12 mouse cellular contexts compared by ENCODE assay signal in the genomic region with DNA sequence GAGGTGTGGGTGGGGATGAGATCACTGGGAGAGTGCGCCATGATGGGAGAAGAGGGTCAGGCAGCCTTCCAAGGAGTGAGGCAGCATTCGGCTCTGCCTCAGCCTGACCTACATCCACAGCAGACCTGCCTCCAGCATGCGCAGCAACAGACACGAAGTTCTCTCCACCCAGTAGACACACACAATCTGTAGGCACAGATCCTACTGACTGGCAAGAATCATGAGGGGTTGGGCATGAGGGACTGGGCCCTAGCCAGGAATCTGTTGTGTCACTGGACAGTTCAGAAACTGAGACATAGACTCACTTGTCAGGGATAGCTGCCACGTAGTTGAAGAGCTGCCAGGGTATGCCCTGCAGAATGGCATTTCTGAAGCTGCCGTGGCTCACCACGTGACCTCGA. TPM values are rescaled to one million over a fixed set of nuclear protein-coding genes. Genes with fewer than 3 reads are reported as not detected.
A peak's percentile ranks its signal among the peaks of the same experiment; 100 is the strongest.
DNase-seq lines count a peak whose midpoint lies in the region; ATAC-seq and TF ChIP-seq lines count a peak whose summit lies in the region.
"Had no signal": no experiment of that assay in that cellular context is flagged by ENCODE, and none has a peak within 500 bp of the region (broad histone marks: within the 10 kb centered on the region; RNA-seq: fewer than 3 reads in every experiment).

No protein-coding gene starts in this region.

- intact Hi-C loops in left cerebral cortex, postnatal 36 days (cut with DNase I) = no loop called here

- H3K27ac ChIP-seq in layer of hippocampus, adult 2 months = no peak overlapping the region
- no peak overlapping the region for H3K27ac ChIP-seq in midbrain, postnatal 0 days (ENCODE audit: low read depth, low read length)
- H3K27ac ChIP-seq: heart, embryonic 13.5 days; neural tube, embryonic 15.5 days had no signal

- no peaks in the 10 kb centered on the region for H3K9me3 ChIP-seq in midbrain, postnatal 0 days (ENCODE audit: low read length)
- H3K9me3 ChIP-seq: heart, embryonic 13.5 days; neural tube, embryonic 15.5 days had no signal

- peak; percentile 34 to 37 for DNase-seq in layer of hippocampus, adult 2 months (ENCODE audit: low spot score in 2 of 2)
- no peak for DNase-seq in layer of hippocampus, postnatal 14 days (ENCODE audit: low spot score in 2 of 2)
- DNase-seq in adrenal gland, postnatal 36 days = peak; percentile 72 to 79
- peak; percentile 72 for DNase-seq in cerebellum, postnatal 36 days
- DNase-seq in left cerebral cortex, postnatal 36 days (ENCODE audit: low spot score in 2 of 2) = peak; percentile 48 to 68
- no peak for DNase-seq in thymus, postnatal 10 days (ENCODE audit: low spot score in 2 of 2)
- no peak for DNase-seq in midbrain, postnatal 0 days (ENCODE audit: low spot score)
- DNase-seq in ovary, postnatal 36 days (ENCODE audit: low spot score) = no peak
- DNase-seq: liver had no signal

- H3K36me3 ChIP-seq in midbrain, postnatal 0 days (ENCODE audit: insufficient read depth, low read length) = no peaks in the 10 kb centered on the region
- H3K36me3 ChIP-seq: neural tube, embryonic 15.5 days had no signal

- no peaks in the 10 kb centered on the region for H3K4me1 ChIP-seq in midbrain, postnatal 0 days (ENCODE audit: insufficient read depth, low read length)
- H3K4me1 ChIP-seq: neural tube, embryonic 15.5 days had no signal

- no peak overlapping the region for H3K4me2 ChIP-seq in midbrain, postnatal 0 days (ENCODE audit: low read depth, low read length, poor library complexity, severe bottlenecking)
- H3K4me2 ChIP-seq: heart, embryonic 13.5 days; neural tube, embryonic 15.5 days had no signal

- H3K27me3 ChIP-seq in midbrain, postnatal 0 days (ENCODE audit: insufficient read depth, low read length) = no peaks in the 10 kb centered on the region
- H3K27me3 ChIP-seq: heart, embryonic 13.5 days; neural tube, embryonic 15.5 days had no signal

- no peak overlapping the region for H3K4me3 ChIP-seq in layer of hippocampus, adult 2 months
- no peak overlapping the region for H3K4me3 ChIP-seq in midbrain, postnatal 0 days (ENCODE audit: low read depth, low read length)
- H3K4me3 ChIP-seq: heart, embryonic 13.5 days; neural tube, embryonic 15.5 days had no signal

- no peak for TF ChIP-seq CTCF in layer of hippocampus, adult 2 months (conservative IDR thresholded peaks at IDR 0.05)
- TF ChIP-seq CTCF in midbrain, postnatal 0 days (IDR thresholded peaks at IDR 0.05) = no peak

- no peak overlapping the region for H3K9ac ChIP-seq in midbrain, postnatal 0 days (replicated peaks; ENCODE audit: low read length, poor library complexity, severe bottlenecking)
- H3K9ac ChIP-seq: heart, embryonic 13.5 days; neural tube, embryonic 15.5 days had no signal

- no peak for ATAC-seq in midbrain, postnatal 0 days (ENCODE audit: low FRiP score)
- ATAC-seq: intestine, postnatal 0 days had no signal

- 87% methylated on average over 8 of the region's 8 CpGs for WGBS in midbrain, postnatal 0 days

RNA-seq across cellular contexts. Expression of a gene that starts 57.4 kb away (rescaled TPM):
- 10 to 100 TPM; 57.4 to 62.7 TPM for total RNA-seq in layer of hippocampus, adult 2 months (2021)
- total RNA-seq in layer of hippocampus, postnatal 14 days (2021) = 10 to 100 TPM; 45.3 to 64.1 TPM
- total RNA-seq in adrenal gland, postnatal 36 days (2021) = 100 to 1,000 TPM; 105 to 110 TPM
- 10 to 100 TPM; 55.9 to 60.9 TPM for total RNA-seq in left cerebral cortex, postnatal 36 days (2021)
- total RNA-seq in midbrain, postnatal 0 days (2014; rRNA removed) = 26.0 and 50.2 TPM in 2 replicates
- polyA plus RNA-seq in midbrain, postnatal 0 days (2015; fragmentation: Nextera tagmentation; extraction: Ambion mirVana) = 69.1 and 75.0 TPM in 2 replicates

RNA-seq across cellular contexts. Expression of a gene that starts 57.6 kb away (rescaled TPM):
- 10 to 100 TPM; 18.1 to 20.9 TPM for total RNA-seq in layer of hippocampus, adult 2 months (2021)
- 10 to 100 TPM; 16.7 to 17.4 TPM for total RNA-seq in layer of hippocampus, postnatal 14 days (2021)
- total RNA-seq in adrenal gland, postnatal 36 days (2021) = 10 to 100 TPM; 17.4 to 19.3 TPM
- 10 to 100 TPM; 21.5 to 27.9 TPM for total RNA-seq in left cerebral cortex, postnatal 36 days (2021)
- total RNA-seq in midbrain, postnatal 0 days (2014; rRNA removed) = 49.8 and 54.9 TPM in 2 replicates
- 9.5 and 10.7 TPM in 2 replicates for polyA plus RNA-seq in midbrain, postnatal 0 days (2015; fragmentation: Nextera tagmentation; extraction: Ambion mirVana)

Comparison
In these comparisons a context has a peak if more than half of its experiments do, and no peak if none do; other contexts are left out.
1. DNase-seq: peak in layer of hippocampus, adult 2 months (2 of 2), adrenal gland, postnatal 36 days (2 of 2), cerebellum, postnatal 36 days (2 of 2) and left cerebral cortex, postnatal 36 days (2 of 2); none in layer of hippocampus, postnatal 14 days (0 of 2), thymus, postnatal 10 days (0 of 2), midbrain, postnatal 0 days (single experiment) and ovary, postnatal 36 days (single experiment).